Mouse (Mus musculus) gastrocnemius, adult 8-10 months (tissue): ENCODE data around the gene Bicral. TPM values are rescaled to one million over a fixed set of nuclear protein-coding genes. Genes with fewer than 3 reads are reported as not detected.

ENCODE experiments used
- DNase-seq, 2 experiments: peaks; one replicate each; pipeline ENCODE4 v3.0.0; 2022; ENCODE audit warnings: low spot score in 2 of 2
- total RNA-seq, 4 experiments: library from RNA; stranded (reverse); gene quantifications; 2 replicates each; pipeline ENCODE4 v1.2.4; 2022

Gene Bicral
- total RNA-seq: 10 to 100 TPM; 11.2 to 15.0 (median 12.5) TPM

GRCm38 (mm10) chr17:46857903-46858748 is at the start of gene Bicral:
Gene Bicral (minus strand): TSS chr17:46858482.
- peak; percentile 56 to 65 for DNase-seq

- peak; percentile 52 to 68 for DNase-seq
These were observed 45.7 kb upstream of the Bicral start for GRCm38 (mm10) chr17:46903876-46904490.

- no peak for DNase-seq
These were observed 42.7 kb upstream of the Bicral start for GRCm38 (mm10) chr17:46900941-46901340.

GRCm38 (mm10) chr17:46897221-46897950 is 39.1 kb upstream of the Bicral start:
- no peak for DNase-seq

- no peak for DNase-seq
These were observed 37.1 kb upstream of the Bicral start for GRCm38 (mm10) chr17:46895426-46895825.

- peak in 1 of 2 experiments; percentile 34 for DNase-seq
These were observed 32.7 kb upstream of the Bicral start for GRCm38 (mm10) chr17:46890843-46891594.

GRCm38 (mm10) chr17:46890116-46890815 is 32.0 kb upstream of the Bicral start, which contains the start of gene Tbcc:
Gene Tbcc (plus strand): TSS chr17:46890684.
- DNase-seq: peak; percentile 89 to 95

GRCm38 (mm10) chr17:46889450-46890084 is 31.3 kb upstream of the Bicral start:
- DNase-seq: peak; percentile 68 to 76

GRCm38 (mm10) chr17:46888511-46889212 is 30.4 kb upstream of the Bicral start:
- DNase-seq: peak in 1 of 2 experiments; percentile 24

- no peak for DNase-seq
These were observed 27.8 kb upstream of the Bicral start for GRCm38 (mm10) chr17:46885910-46886643.

GRCm38 (mm10) chr17:46885218-46885909 is 27.1 kb upstream of the Bicral start:
- DNase-seq: no peak

- DNase-seq: no peak
These were observed 26.5 kb upstream of the Bicral start for GRCm38 (mm10) chr17:46884766-46885165.

GRCm38 (mm10) chr17:46883107-46883506 is 24.8 kb upstream of the Bicral start:
- no peak for DNase-seq

- DNase-seq: no peak
These were observed 23.4 kb upstream of the Bicral start for GRCm38 (mm10) chr17:46881728-46882127.

GRCm38 (mm10) chr17:46880322-46880721 is 22.0 kb upstream of the Bicral start:
- no peak for DNase-seq

GRCm38 (mm10) chr17:46879841-46880311 is 21.6 kb upstream of the Bicral start:
- peak; percentile 53 to 58 for DNase-seq

- DNase-seq: no peak
These were observed 18.8 kb upstream of the Bicral start for GRCm38 (mm10) chr17:46877061-46877460.
